Mouse (Mus musculus): ENCODE data around the gene Gm47996.
"Not testable (repeated sequence)": the region's sequence is repeated elsewhere in the genome, so short reads cannot be mapped to it uniquely, and the experiment has no call there.

Gm47996 gene

GRCm38 (mm10) chr1:151208493-151208892, 1.4 kb upstream of the Gm47996 start:
- DNase-seq (ENCODE audit: low spot score) = not testable (repeated sequence)

GRCm38 (mm10) chr1:151208944-151209343, 987 bp upstream of the Gm47996 start:
- DNase-seq (ENCODE audit: low spot score) = not testable (repeated sequence)

GRCm38 (mm10) chr1:151211666-151212065, 1.7 kb downstream of the Gm47996 start:
- not testable (repeated sequence) for DNase-seq (ENCODE audit: low spot score)

- no peak for DNase-seq (ENCODE audit: low spot score)
Observed at GRCm38 (mm10) chr1:151214862-151215261, 4.9 kb downstream of the Gm47996 start.

- DNase-seq (ENCODE audit: low spot score) = no peak
Observed at GRCm38 (mm10) chr1:151215985-151216384, 6.1 kb downstream of the Gm47996 start.

GRCm38 (mm10) chr1:151216417-151216816, 6.5 kb downstream of the Gm47996 start:
- no peak for DNase-seq (ENCODE audit: low spot score)

GRCm38 (mm10) chr1:151219045-151219444, 9.1 kb downstream of the Gm47996 start:
- DNase-seq (ENCODE audit: low spot score) = no peak

GRCm38 (mm10) chr1:151220098-151220497, 10.2 kb downstream of the Gm47996 start:
- DNase-seq (ENCODE audit: low spot score) = no peak

GRCm38 (mm10) chr1:151222561-151223267, 12.8 kb downstream of the Gm47996 start:
- no peak for DNase-seq (ENCODE audit: low spot score)

- no peak for DNase-seq (ENCODE audit: low spot score)
Observed at GRCm38 (mm10) chr1:151223377-151223776, 13.4 kb downstream of the Gm47996 start.

- DNase-seq (ENCODE audit: low spot score) = no peak
Observed at GRCm38 (mm10) chr1:151224536-151224935, 14.6 kb downstream of the Gm47996 start.

GRCm38 (mm10) chr1:151227506-151227905, 17.6 kb downstream of the Gm47996 start:
- no peak for DNase-seq (ENCODE audit: low spot score)

- DNase-seq (ENCODE audit: low spot score) = no peak
Observed at GRCm38 (mm10) chr1:151228320-151228989, 18.5 kb downstream of the Gm47996 start.

- no peak for DNase-seq (ENCODE audit: low spot score)
Observed at GRCm38 (mm10) chr1:151232346-151232745, 22.4 kb downstream of the Gm47996 start.

- DNase-seq (ENCODE audit: low spot score) = no peak
Observed at GRCm38 (mm10) chr1:151233756-151234155, 23.8 kb downstream of the Gm47996 start.

- no peak for DNase-seq (ENCODE audit: low spot score)
Observed at GRCm38 (mm10) chr1:151235574-151235973, 25.6 kb downstream of the Gm47996 start.

GRCm38 (mm10) chr1:151236141-151236930, 26.4 kb downstream of the Gm47996 start:
- no peak for DNase-seq (ENCODE audit: low spot score)

- no peak for DNase-seq (ENCODE audit: low spot score)
Observed at GRCm38 (mm10) chr1:151237780-151238179, 27.8 kb downstream of the Gm47996 start.

- no peak for DNase-seq (ENCODE audit: low spot score)
Observed at GRCm38 (mm10) chr1:151243332-151243731, 33.4 kb downstream of the Gm47996 start.

- no peak for DNase-seq (ENCODE audit: low spot score)
Observed at GRCm38 (mm10) chr1:151244013-151244412, 34.1 kb downstream of the Gm47996 start.

- no peak for DNase-seq (ENCODE audit: low spot score)
Observed at GRCm38 (mm10) chr1:151244761-151245160, 34.8 kb downstream of the Gm47996 start.

- DNase-seq (ENCODE audit: low spot score) = no peak
Observed at GRCm38 (mm10) chr1:151245165-151245564, 35.2 kb downstream of the Gm47996 start.

- DNase-seq (ENCODE audit: low spot score) = no peak
Observed at GRCm38 (mm10) chr1:151245846-151246245, 35.9 kb downstream of the Gm47996 start.

Data from T-cell, adult 2 months (primary cell).